Mouse (Mus musculus): ENCODE measurements at regions not wholly inside any gene's neighbourhood (a gene's known extent, or its start where the extent isn't known, plus 50 kb on each side); places are given as distances from the start of the nearest gene placed in this dataset.

DNA sequence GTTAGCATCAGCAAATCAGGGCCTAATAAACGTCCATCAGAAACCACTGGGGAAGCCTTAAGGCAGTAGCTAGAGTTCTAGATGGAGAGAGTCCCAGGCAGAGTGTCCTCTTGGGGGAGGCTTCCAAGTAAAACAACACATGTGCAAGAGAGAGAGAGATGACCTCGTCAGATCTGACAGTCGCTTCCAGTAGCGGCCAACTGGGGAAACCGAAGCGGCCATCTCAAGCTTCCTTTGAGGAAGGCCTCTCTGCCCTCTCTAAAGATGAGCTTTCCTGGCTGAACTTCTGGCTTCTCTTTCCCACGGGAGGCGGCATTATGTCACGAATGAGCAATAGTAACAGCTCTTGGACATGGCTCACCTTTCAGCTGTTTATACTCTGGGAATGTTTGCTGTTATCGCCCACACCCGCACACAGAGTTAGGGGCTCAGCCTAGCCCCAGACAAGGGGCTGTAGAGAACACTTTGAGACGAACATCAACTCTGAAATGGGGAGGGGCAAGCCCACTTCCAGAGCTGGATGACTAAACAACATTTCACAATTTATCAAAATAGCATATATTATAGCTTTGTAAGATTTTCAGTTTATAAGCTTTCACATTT is 100.7 kb upstream of the Hmgn3 start:
- no peaks in the 10 kb centered on the region for H3K27me3 ChIP-seq (replicated peaks)

DNA sequence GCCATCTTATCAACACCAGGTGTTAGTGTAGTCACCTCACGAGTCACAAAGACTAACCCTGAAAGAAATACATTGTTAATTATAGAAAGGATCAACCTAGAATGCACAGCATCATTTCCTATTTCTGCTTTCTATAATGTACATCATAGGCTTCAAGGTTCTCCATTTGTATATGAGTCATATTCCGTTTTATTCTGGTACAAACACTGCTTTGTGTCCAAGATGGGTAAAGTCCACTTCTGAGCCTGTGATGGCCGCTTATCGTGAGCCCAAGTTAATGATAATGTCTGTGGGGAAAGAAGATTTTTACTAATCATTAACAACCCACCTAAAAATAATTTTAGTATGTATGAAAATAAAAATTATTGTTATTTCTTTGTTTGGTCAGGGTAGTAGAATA is 94.6 kb upstream of the Hmgn3 start:
- no peaks in the 10 kb centered on the region for H3K9me3 ChIP-seq (replicated peaks; ENCODE audit: low read length)
- H3K27me3 ChIP-seq (replicated peaks): no peaks in the 10 kb centered on the region

More for the DNA sequence above, 100.7 kb upstream of the Hmgn3 start:
- Histone ChIP-seq H3K36me3 (replicated peaks in 1 of 2; ENCODE audit: control insufficient read depth in 1 of 2, insufficient read depth in 1 of 2, low read length in 1 of 2) (no peaks in the 10 kb centered on the region), H3K4me1 (ENCODE audit: control insufficient read depth in 1 of 2, insufficient read depth in 2 of 2) (no peaks in the 10 kb centered on the region), H3K4me2 (ENCODE audit: insufficient read depth, low read depth, poor library complexity, severe bottlenecking) (no peak overlapping the region), H3K79me2 (replicated peaks; ENCODE audit: control insufficient read depth, extremely low read depth, insufficient read depth, poor library complexity, severe bottlenecking) (no peaks in the 10 kb centered on the region), H3K9ac (ENCODE audit: insufficient read depth, low read depth) (no peak overlapping the region), H3K9me3 (replicated peaks; ENCODE audit: low read length) (no peaks in the 10 kb centered on the region), H3K4me3 (replicated peaks in 1 of 3; ENCODE audit: low read depth in 2 of 3, low read length in 2 of 3, poor library complexity in 1 of 3) (no peak overlapping the region), H3K27ac (ENCODE audit: insufficient read depth, low read depth) (no peak overlapping the region)
- dilution Hi-C loops (cut with MboI; ENCODE audit: extremely low pct_ligation_motif_present, extremely low pct_unique_long_range_greater_than_20kb, low sequenced_read_pairs): no loop called here
- TF ChIP-seq MEF2A (IDR thresholded peaks at IDR 0.05; ENCODE audit: borderline replicate concordance, low read depth, low read length) (no peak), SMC3 (IDR thresholded peaks at IDR 0.05; ENCODE audit: low read depth, low read length) (no peak)
- in situ Hi-C loops (cut with MboI; ENCODE audit: low pct_ligation_motif_present, low pct_unique_long_range_greater_than_20kb, low sequenced_read_pairs): loop anchor here (25.0 kb wide), 1 partner anchor 365 kb away; no protein-coding TSS in a partner anchor
- DNase-seq (ENCODE audit: extremely low read depth): no peak

DNA sequence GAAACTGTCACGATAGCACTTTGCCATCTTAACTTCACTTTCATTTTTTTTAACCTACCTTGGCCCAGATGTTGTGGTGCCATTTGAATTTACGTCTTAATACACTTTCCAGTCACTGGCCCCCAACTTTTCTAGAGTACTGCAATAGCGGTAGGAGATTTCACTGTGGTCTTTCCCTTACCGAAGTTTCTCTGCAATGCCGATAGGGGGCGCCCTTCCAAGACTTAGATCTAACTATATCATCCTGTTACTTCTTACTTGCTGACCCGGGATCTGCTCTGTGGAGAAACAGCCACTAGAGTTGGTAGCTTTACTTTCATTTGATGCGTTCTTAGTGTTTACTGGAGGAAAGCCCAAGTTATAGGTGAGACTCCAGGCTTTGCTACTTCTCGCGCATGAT is 92.6 kb upstream of the Hmgn3 start:
- Histone ChIP-seq H3K36me3 (replicated peaks in 1 of 2; ENCODE audit: control insufficient read depth in 1 of 2, insufficient read depth in 1 of 2, low read length in 1 of 2) (no peaks in the 10 kb centered on the region), H3K27me3 (replicated peaks) (no peaks in the 10 kb centered on the region), H3K9ac (ENCODE audit: insufficient read depth, low read depth) (no peak overlapping the region), H3K4me1 (ENCODE audit: control insufficient read depth in 1 of 2, insufficient read depth in 2 of 2) (no peaks in the 10 kb centered on the region), H3K4me2 (ENCODE audit: insufficient read depth, low read depth, poor library complexity, severe bottlenecking) (no peak overlapping the region), H3K4me3 (replicated peaks in 1 of 3; ENCODE audit: low read depth in 2 of 3, low read length in 2 of 3, poor library complexity in 1 of 3) (no peak overlapping the region), H3K79me2 (replicated peaks; ENCODE audit: control insufficient read depth, extremely low read depth, insufficient read depth, poor library complexity, severe bottlenecking) (no peaks in the 10 kb centered on the region), H3K27ac (ENCODE audit: insufficient read depth, low read depth) (no peak overlapping the region), H3K9me3 (replicated peaks; ENCODE audit: low read length) (no peaks in the 10 kb centered on the region)
- dilution Hi-C loops (cut with MboI; ENCODE audit: extremely low pct_ligation_motif_present, extremely low pct_unique_long_range_greater_than_20kb, low sequenced_read_pairs) (no loop called here), in situ Hi-C loops (cut with MboI; ENCODE audit: low pct_ligation_motif_present, low pct_unique_long_range_greater_than_20kb, low sequenced_read_pairs) (loop anchor here (25.0 kb wide), 1 partner anchor 373 kb away; no protein-coding TSS in a partner anchor)
- DNase-seq (ENCODE audit: extremely low read depth): peak; percentile 1
- no peak for TF ChIP-seq IRF4 (IDR thresholded peaks at IDR 0.05; ENCODE audit: low read depth, low read length)
- TF ChIP-seq SMC3 (IDR thresholded peaks at IDR 0.05; ENCODE audit: low read depth, low read length): peak; percentile 11; the same call in 1 of the 2 replicates
- TF ChIP-seq MYC (IDR thresholded peaks at IDR 0.05; ENCODE audit: low read depth, low read length): no peak
- peak; percentile 29 to 46 for TF ChIP-seq CTCF (conservative IDR thresholded peaks at IDR 0.05 in 1 of 2, IDR thresholded peaks at IDR 0.05 in 1 of 2; ENCODE audit: low read depth in 2 of 2, low read length in 2 of 2)

More for the DNA sequence above, 94.6 kb upstream of the Hmgn3 start:
- Histone ChIP-seq H3K36me3 (replicated peaks in 1 of 2; ENCODE audit: control insufficient read depth in 1 of 2, insufficient read depth in 1 of 2, low read length in 1 of 2) (no peaks in the 10 kb centered on the region), H3K27ac (ENCODE audit: insufficient read depth, low read depth) (no peak overlapping the region), H3K4me2 (ENCODE audit: insufficient read depth, low read depth, poor library complexity, severe bottlenecking) (no peak overlapping the region), H3K9ac (ENCODE audit: insufficient read depth, low read depth) (no peak overlapping the region), H3K4me3 (replicated peaks in 1 of 3; ENCODE audit: low read depth in 2 of 3, low read length in 2 of 3, poor library complexity in 1 of 3) (no peak overlapping the region), H3K79me2 (replicated peaks; ENCODE audit: control insufficient read depth, extremely low read depth, insufficient read depth, poor library complexity, severe bottlenecking) (no peaks in the 10 kb centered on the region), H3K4me1 (ENCODE audit: control insufficient read depth in 1 of 2, insufficient read depth in 2 of 2) (no peaks in the 10 kb centered on the region)
- DNase-seq (ENCODE audit: extremely low read depth): no peak
- dilution Hi-C loops (cut with MboI; ENCODE audit: extremely low pct_ligation_motif_present, extremely low pct_unique_long_range_greater_than_20kb, low sequenced_read_pairs) (no loop called here), in situ Hi-C loops (cut with MboI; ENCODE audit: low pct_ligation_motif_present, low pct_unique_long_range_greater_than_20kb, low sequenced_read_pairs) (loop anchor here (25.0 kb wide), 1 partner anchor 371 kb away; no protein-coding TSS in a partner anchor)
- no peak for TF ChIP-seq UBTF (IDR thresholded peaks at IDR 0.05; ENCODE audit: low read depth, low read length)
- TF ChIP-seq PAX5 (IDR thresholded peaks at IDR 0.05; ENCODE audit: low read length): no peak
- TF ChIP-seq NRF1 (IDR thresholded peaks at IDR 0.05; ENCODE audit: low read depth, low read length): no peak
- no peak for TF ChIP-seq CHD1 (IDR thresholded peaks at IDR 0.05; ENCODE audit: low read depth, low read length)
- no peak for TF ChIP-seq RCOR1 (conservative IDR thresholded peaks at IDR 0.05; ENCODE audit: low read depth, low read length)
- no peak for TF ChIP-seq SMC3 (IDR thresholded peaks at IDR 0.05; ENCODE audit: low read depth, low read length)
- TF ChIP-seq JUND (conservative IDR thresholded peaks at IDR 0.05; ENCODE audit: low read depth, low read length): no peak
- TF ChIP-seq SIN3A (IDR thresholded peaks at IDR 0.05; ENCODE audit: low read length): no peak
- TF ChIP-seq GABPA (IDR thresholded peaks at IDR 0.05; ENCODE audit: insufficient replicate concordance, low read depth, low read length): no peak
- no peak for TF ChIP-seq CHD2 (IDR thresholded peaks at IDR 0.05; ENCODE audit: low read length)
